Mouse (Mus musculus) 416B (cell line): Measurements from ENCODE around the gene Phldb1.

ENCODE experiments used
- DNase-seq: peaks from one replicate; pipeline ENCODE4 v3.0.0; 2011; ENCODE audit warnings: low read depth

Phldb1 gene

DNA sequence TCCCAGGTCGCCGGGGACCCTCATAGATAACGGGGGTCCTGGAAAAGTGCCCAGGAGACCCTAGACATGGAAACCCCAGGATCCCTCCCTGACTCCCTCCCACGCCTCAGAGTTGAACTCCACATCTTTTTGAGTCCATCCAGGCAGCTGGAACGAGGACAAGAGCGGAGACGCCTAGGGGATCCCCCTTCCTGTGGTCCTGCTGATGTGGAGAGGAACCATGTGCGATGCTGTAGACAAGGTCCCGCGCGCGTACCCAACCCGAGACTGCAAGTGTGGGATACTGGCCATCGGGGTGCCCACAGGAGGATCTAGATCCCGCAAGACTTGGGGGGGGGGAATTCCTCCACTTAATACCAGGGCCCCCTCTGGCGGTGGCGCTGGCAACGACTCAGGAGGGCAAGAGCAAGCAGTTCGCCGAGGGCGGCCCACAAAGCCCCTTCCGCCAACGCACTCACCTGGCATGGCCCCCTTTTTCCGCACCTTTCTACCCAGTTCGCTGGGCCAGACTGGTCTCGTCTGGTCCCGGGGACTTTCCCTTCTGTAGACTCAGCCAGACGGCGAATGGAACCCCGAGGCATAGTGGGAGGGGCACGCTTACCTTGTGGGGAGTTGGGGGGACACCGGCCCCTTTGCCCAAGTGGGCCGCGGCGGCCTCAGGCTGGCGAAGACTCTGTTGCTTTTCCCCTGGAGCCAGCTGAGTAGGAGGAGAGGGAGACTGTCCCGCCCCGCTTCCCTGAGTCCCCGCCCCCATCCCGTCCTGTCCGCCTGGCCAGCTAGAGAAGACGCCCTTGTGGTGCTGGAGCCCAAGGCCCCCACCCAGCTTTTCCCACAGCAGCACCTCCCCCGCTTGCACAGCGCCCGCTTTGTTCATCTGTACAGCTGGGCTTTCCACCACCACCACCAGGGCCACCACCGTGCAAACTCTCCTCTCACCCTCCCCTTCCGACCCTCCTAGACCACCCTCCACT lies at the start of gene Phldb1:
Phldb1 (minus strand) TSS at position 675 of the 971 bp plus-strand sequence.
- peak; percentile 83 for DNase-seq

DNA sequence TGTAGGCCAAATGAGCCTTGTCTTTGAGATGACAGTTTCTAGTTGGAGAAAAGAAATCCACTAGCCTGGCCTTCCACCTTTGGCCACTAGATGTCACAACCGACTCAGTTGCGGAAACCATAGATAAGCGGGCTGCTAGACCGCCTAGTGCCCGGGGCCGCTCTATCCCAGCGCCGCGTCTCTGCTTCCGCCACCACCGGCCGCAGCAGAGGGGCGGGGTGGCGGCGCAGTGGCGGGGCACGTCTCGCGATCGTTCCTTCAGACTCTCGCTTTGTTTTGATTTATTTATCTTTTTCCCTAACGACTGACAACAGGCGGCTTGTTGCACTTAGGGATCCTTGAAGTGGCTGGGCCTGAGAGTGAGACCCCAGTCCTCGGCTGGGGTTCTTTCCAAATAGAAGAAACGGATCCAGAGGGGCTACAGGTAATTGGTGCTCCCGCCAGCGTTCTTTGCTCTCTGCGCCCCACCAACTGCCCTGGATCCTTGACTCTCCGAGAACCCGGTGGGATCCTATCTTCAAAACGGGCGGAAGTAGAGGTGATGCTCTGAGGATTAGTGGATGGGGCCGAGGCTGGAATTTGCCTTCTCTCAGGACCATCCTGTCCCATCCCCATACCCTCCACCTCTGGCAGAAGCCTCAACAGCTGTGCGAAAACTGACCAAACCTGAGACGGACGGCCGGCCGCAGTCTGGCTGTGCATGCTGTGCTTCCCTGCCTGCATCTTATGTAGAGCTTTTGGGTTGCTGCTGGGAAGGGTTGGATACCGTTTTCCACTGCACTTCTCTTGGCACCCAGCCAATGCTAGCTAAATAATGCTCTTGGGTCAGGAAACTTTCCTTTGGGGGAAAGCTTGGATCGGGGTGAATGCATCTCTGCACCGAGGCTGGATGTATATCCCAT lies 38.0 kb upstream of the Phldb1 start:
- peak; percentile 96 for DNase-seq

DNA sequence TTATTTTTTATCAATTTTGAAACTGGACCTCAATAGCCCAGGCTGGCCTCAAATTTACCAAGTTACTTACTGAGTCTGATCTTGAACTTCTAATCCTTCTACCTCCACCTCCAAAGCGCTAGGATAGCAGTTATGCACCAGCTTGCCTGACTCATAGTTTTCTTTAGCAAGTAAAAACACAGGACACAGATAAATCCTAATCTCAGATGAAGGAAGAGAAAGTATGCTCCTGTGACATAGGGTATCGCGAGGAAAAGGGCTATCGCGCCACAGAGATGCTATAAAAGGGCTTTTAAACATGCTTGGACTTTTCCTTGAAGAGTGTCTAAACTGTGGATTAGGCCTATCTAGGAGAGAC lies 37.4 kb upstream of the Phldb1 start:
- no peak for DNase-seq

DNA sequence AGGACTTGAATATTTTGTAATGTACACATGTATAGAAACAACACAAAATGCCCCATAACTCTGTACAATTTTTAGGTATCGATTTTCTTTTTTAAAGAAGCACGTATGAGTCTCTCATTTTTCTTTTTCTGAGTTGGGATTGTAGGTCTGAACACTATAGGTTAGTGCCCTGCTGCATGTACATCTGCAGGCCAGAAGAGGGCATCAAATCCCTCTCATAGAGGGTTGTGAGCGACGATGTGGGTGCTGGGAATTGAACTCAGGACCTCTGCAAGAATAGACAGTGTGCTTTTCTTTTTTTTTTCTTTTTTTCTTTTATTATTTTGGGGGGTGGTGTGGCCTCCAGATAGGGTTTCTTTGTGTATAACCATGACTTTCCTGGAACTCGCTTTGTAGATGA lies 36.4 kb upstream of the Phldb1 start:
- no peak for DNase-seq

DNA sequence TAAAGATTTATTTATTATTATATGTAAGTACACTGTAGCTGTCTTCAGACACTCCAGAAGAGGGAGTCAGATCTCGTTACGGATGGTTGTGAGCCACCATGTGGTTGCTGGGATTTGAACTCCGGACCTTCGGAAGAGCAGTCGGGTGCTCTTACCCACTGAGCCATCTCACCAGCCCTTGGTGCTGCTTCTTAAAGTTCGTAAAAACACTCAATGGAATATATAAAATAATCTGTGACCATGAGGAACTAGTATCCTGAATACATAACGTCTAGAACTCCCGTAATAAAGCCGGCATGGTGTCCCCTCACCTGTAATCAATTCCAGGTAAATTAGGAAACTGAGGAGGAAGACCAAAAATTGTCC lies 33.0 kb upstream of the Phldb1 start:
- DNase-seq: peak; percentile 20

DNA sequence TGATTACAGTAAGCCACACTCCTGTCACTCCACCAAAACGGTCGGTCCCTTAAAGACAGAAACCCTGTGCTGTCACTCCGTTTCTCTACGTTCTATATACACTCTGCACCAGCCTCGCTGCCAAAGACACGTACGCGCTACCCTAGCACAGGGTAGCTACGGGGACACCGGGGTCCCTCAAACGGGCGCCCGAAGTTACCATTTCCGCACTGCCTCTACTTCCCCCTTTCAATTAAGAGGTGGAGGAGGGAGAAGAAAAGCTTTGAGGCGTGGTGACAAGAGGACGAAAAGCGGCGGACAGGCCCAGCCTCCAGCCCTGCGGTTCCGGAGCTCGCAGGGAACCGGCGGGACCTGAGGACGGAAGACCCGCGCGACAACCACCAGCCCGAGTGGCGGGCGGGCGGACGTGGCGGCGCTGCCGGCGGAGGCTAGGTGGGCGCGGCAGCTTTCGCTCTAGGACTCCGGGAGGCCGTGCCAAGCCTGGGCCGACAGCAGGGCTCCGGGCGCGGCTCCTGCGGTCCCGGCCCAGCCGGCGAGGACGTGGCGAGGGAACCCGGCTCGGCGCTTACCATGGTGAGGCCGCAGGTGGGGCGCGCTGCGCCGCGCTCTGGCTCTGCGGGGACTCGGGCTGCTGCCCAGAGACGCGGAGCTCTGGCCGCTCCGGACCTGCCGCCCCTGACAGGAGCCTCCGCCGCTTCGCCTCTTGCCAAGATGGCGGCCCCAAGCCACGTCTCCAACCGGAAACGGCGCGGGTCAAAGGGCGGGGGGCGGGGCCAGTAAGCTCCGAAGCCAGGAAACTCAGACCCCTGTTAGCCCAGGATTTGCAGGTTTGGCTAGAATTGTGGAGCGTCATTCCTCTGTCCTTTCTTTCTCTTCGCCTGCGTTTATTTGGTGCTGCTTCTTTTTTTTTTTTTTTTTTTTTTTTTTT lies 32.4 kb upstream of the Phldb1 start, which contains the start of the genes Arcn1 and Ift46:
Arcn1 (minus strand) TSS at position 745 of the 928 bp plus-strand sequence.
Ift46 (plus strand) TSS at position 808 of the 928 bp plus-strand sequence.
- DNase-seq: peak; percentile 93

DNA sequence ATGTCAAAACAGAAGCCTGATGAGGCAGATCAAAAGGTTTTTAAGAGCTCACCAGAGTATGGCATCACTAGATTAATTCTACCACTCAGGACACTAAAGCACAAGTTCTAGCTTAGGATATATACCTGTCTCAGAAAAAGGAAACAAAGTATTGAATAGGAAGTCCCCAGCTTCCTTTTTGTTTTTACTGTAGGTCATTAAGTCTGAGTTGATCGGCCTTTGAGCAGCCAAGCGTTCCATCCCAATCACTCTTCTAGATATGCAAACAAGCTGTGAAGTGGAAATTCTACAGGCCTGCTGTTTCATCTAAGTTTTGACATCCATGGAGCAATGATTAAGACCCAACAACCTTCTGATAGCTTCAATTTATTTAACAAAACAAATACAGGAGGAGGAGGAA lies 25.9 kb upstream of the Phldb1 start:
- DNase-seq: no peak

DNA sequence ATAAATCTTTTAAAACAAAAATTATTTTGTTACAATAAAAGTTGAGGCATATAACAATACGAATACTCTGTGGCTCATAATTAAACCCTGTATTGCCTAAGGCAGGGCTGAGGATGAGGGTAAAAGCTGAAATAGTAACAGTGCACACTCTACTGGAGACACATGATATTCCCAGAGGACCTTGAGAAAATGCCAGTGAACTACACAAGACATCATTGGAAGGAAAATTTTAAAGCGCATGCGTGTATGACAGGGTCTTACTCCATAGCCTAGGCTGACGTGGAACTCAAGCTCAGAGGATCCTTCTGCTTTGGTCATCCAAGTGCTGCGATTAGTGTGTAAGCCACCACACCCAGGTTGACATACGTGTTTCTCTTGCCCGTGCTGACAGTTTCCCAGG lies 13.5 kb upstream of the Phldb1 start:
- no peak for DNase-seq

DNA sequence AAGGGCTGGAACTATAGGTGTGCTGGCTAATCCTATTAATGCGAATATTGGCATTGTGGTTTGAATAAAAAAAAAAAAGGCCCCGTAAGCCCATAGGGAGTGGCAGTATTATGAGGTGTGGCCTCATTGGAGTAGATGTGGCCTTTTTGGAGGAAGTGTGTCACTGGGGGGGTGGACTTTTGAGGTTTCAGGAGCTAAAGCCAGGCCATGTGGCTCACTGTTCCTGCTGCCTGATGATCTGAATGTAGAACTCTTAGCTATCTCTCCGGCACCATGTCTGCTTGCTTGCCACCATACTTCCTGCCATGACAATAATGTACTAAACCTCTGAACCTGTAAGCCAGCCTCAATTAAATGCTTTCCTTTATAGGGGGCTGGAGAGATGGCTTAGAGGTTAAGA lies 12.3 kb upstream of the Phldb1 start:
- DNase-seq: peak; percentile 51

DNA sequence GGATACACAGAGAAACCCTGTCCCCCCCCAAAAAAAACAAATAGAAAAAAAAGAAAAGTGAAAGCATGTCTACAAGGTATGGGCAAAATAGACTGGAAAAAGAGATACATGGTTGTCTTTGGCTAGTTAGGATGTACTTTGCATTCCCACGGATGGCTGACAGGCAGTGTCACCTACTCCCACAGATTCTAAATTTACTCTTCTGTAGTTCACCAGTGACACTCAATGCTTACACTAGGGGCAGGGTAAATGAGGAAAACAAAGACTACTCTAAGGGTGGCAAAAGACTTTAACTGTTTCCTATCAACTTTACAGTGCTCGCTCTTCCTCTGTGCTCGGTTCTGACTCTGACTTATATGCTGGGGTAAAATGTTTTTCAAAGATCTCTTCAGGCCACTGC lies 11.7 kb upstream of the Phldb1 start:
- no peak for DNase-seq

DNA sequence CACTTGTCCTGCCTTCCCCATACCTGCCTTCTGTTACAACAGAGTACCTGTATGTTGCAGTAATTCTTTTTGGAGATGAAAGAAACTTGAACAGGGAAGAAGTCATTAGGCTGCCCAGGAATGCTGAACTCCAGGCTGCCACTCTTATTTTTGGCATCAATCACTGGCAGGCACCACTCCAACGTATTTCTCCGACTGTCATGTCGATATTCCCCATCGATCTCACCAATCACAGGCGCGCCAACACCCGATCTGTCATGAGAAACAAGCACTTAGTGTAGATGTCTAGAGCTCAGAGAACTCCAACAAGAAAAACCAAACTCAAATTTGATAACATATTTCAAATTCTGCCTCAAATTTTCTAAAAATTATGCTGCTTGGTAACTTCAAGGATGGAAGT lies 10.4 kb upstream of the Phldb1 start:
- DNase-seq: no peak

DNA sequence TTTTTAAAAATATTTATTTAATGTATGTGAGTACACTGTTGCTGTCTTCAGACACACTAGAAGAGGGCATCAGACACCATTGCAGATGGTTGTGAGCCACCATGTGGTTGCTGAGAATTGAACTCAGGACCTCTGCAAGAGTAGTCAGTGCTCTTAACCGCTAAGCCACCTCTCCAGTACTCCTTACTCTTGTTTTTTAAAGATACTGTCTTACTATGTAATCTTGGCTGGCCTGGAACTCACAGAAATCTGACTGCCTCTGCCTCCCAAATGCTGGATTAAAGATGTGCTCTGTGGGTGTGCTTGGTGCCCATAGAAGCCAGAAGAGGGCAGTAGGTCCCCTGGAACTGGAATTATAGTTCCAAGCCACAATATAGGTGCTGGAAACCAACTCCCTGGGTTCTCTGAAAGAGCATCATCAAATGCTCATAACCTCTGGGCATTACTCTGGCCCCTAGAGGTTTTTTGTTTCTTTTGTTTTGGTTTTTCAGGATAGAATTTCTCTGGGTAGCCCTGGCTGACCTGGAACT lies 5.7 kb upstream of the Phldb1 start:
- peak; percentile 58 for DNase-seq

DNA sequence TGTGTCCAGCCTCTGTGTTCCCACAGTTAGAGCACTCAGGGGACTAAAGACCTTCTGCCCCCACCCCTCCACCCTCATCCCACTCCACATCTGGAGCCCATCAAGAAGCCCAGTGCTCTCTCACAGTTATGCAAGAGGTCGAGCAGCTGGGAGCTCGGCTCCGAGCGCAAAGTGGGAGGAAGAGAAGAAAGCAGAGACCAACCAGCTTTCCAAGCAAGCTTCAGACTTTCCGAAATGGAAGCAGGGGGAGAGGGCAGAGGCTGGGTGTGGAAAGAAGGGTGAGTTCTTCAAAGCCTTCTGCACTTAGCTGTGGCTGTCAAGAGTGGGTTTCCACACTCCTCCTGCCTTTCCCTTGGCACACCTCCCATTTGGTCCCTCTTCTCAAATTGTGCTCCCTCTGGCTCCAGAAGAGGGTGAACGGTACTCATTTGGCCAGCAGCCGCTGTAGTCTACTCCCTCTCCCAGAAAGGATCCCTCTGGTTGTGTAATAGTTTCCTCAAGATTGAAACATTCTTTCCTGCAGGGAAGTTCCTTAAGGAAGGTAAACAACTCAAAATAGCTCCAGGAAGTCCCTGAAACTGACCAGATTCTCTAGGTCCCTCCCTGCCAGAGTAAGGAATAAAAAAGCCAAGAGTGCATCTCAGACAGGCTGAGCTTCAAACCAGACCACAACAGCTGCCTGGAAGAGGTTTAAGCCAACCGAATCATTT lies 2.4 kb upstream of the Phldb1 start:
- DNase-seq: peak; percentile 17

DNA sequence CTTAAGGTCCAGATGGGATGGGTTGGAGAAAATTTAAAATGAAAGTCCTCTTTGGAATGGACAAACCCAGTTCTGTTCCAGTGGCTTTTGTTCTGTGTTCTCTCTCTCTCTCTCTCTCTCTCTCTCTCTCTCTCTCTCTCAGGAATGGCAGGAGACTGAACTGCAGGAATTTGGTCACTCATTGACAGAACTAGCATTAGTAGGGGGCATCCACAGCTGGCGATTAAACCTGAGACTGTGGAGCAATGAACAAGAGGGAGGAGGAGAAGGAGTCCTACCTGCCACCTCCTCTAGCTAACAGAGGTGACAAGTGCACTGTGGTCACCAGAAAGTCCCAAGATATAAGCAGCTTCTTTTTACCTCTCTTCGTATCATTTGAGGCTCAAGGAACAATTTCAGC lies 1.3 kb upstream of the Phldb1 start:
- DNase-seq: no peak

DNA sequence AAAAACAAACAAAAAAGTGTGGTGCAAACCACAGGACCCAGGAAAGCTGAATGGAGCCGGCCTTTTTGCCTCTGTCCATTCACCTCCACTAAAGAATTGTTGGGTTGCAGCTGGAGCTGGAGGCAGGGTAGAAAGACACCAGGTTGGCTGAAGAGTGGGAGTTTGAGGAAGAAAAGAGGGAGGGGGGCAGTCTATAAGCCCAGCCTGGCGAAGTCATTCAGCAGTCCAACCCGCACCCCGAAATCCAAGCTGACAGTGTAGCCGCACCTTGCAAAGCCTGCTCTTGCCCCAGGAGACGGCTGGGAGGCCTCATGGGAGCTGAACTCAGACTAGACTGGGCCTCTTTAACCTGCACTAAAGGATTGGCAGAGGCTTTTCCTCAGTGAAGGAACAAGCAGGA lies 888 bp upstream of the Phldb1 start:
- no peak for DNase-seq

DNA sequence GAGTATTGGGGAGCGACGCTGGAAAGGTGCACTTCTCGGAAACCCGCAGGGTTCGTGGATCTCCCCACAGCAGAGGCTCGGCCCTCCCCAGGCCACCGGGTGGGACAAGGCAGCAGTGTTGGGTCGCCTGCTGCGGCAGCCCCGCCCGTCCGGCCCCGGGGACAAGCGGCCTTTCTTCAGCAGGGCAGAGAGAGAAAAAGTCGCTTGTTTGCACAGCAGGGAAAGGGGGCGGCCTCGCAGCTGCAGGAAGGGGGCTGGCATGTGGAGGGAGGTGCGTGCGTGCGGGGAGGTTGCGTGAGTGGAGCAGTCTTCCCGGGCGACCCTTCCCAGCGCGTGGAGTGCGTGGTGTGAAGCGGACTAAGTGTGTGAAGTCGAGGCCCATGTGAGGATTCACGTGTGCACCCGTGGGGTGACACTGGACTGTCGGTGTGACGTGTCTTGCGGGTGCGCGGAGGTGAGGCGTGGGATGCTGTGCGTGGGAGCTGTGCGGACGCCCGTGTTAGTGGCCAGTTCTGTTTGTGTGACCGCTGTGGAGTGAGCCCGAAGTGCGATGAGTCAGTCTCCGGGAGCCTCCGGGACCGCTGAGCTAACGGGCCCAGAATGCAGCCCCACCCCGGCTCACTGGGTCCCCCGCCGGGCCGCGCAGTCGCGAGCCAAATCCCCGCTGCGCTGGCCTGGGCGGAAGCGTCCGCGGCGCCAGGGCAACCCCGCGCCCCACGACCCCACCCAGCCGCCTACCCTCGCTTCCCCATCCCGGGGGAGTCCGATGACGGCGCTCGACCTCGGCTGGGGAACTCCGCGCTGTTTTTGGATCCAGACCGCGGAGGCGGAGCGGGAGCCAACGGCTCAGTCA lies 1.1 kb downstream of the Phldb1 start:
- DNase-seq: peak; percentile 47

DNA sequence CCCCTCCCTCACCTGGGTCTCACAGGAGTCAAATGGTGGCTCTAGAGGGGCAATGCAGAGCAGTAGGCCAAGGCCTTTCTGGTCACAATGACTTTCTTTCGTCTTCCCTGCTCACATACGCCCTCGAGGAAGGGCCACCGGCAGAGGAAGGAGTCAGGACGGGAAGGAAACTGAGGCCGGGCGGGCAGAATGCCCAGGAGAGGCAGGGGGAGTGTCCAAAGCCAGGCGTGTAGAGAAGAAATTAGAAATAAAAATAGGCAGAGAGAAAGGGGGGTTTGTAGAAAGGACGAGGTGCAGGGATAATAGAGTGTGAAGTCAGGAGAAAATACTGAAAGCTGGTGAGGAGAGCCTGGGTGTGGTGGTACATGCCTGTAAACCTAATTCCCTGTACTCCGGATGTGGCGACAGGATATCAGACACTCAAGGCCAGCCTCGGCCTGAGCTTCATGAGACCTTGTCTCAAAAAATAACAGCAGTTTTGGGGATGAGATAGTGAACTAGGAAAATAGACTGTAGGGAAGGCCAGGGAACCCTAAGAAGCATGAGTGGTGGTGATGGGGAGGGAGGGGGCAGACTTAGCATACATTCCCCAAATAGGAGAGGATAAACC lies 2.0 kb downstream of the Phldb1 start:
- peak; percentile 77 for DNase-seq

DNA sequence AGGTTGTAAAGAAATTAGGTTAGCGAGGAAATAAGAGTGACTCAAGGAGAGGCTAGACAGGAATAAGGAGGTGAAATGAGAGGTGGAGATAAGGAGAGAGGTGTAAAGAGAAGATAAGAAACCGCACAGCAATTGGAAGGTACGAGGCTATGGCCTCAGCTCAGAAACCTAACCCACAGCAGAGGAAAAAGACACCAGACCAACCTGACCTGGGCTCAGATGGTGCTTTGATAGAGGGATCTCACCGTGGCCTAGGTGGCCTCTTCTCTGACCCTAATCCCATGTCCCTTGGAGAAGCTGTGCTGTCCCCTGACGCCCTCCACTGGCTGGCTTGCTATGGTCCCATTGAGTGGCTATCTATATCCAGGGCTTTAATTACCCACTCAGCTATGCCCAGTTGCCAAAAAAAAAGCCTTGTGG lies 2.9 kb downstream of the Phldb1 start:
- DNase-seq: peak; percentile 91

DNA sequence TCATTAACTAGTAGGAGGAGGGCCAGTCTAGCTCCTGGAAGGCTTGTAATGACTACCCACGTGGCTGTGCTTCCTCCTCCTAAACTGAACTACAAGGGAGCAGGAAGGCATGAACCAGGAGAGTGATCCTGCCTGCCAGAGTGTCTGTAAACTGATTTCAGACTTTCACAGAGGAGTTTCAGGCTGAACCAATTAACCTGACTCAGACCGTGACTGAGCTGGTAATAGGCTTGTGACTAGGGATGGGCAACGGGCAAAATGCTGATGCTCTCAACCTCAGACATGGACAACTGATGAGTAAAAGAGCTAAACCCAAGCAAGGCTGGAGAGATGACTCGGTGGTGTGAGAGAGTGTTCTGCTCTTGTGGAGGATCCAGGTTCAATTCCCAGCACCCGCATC lies 7.6 kb downstream of the Phldb1 start:
- DNase-seq: no peak
